Mouse (Mus musculus) 3134 (cell line): ENCODE results near the gene Ptprr.

Source experiments
- DNase-seq: peaks from one replicate; pipeline ENCODE4 v3.0.0-alpha.2; 2011; ENCODE audit warnings: low spot score; ENCODE audit not compliant: insufficient read length; ENCODE audit errors: extremely low read depth

Ptprr gene

DNA sequence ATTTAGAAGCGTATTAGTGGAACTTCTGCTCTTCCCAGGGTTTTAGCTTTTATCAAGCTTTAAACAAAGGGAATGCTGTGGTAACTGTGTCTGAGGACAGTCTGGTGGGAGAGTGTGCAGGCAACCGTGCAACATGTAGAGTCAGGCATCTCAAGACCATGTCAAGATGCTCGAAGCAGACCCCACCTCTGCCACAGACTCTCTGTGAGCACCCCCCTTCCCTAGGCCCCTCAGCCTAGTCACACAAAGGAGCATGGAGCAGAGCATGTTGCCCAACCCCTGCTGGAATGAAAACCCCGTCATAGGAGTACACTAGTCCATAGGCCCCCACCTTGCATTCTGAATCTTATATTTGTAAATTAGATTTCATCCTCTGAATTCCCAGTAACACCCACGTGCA is 243.5 kb downstream of the Ptprr start:
- no peak for DNase-seq

DNA sequence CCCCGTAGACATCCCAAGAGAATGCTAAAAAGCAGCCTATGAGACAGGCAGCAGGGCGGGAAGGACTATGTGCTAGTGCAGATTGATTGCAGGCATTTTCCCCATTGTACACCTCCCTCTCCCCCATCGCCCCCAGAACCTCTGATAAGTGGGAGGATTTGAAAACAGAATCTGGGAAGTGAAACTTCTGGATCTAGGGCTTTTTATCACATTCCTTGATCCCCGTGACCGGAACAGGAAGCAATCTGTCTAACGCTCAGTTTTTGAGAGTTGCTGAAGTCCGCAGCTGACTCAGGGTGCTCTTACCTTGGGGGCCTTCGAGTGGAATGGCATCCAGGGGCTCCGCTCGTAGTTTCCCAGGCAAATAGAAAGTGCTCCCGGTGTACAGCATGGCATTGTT is 246.5 kb downstream of the Ptprr start:
- no peak for DNase-seq

DNA sequence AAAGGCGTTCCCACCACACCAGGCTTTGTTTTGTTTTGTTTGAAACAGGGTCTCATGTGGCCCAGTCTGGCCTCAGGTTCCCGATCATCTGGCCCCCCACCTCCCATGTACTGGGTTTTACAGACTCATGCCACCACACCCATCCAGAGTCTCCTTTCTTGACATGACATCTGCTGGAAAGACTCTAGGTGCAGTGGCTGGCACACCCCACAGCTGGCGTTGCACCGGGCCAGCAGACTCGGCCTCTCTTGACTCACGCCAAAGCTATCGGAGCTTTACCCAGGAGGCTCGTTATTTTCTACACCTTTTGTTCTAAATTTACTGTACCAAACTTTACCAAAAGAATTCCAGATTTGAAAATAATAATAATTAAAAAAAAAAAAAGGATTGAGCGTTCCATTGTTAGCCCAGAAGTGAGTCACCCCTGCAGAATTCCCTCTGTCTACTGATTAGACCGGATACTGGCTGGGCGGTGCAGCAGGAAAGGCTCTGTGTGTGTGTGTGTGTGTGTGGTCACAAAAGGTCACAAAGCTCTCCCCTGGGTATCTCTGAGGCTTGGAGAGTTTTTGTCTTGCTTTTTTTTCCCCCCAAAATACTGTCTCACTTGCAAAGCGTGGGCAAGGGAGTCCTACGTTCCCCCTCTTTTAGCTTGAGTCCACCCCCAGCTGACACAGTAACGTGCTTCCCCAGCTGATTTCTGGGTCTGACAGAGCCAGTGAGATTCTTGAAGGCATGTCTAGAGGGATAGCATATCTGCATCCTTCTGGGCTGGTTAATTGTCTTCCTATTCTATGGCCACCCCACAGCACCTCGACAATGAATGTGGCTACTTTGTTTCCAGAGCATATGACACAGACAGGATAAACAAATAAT is 248.8 kb downstream of the Ptprr start:
- DNase-seq = peak; percentile 48

DNA sequence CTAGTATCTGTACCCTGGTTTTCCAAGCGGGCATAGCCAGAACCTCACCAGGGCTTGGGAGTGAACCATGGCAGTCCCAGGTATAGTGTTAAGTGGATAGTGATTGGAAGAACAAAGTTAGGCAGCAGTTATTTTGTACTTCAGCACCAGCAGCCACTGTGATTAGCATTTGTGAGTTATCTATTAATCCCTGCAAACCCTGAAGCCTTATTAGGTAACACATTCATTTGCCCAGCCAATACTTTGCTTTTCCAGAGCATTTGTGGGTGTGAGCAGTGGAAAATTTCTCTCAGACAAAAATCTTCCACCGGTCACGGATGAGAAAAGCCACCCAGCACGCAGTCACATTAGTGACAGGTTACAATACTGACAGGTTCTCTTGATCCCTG is 249.4 kb downstream of the Ptprr start:
- no peak for DNase-seq

DNA sequence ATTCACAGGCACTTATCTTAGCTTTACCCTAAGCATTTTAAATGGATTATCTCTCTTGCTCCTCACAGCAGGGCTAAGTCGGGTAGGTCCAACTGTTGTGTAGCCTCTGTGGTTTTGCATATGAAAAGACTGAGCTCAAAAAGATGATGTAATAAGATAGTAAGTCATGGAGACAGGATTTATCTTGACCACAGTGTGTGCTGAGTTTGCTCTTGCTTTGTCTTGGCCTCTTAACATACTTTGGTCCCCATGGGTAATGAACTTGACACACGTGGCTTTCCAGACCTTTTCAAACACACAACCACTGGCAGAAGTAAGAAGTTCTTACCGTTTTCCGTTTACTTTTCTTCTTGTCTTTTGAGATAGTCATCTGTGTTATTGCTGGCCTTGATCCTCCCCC is 250.3 kb downstream of the Ptprr start:
- peak; percentile 19 for DNase-seq

DNA sequence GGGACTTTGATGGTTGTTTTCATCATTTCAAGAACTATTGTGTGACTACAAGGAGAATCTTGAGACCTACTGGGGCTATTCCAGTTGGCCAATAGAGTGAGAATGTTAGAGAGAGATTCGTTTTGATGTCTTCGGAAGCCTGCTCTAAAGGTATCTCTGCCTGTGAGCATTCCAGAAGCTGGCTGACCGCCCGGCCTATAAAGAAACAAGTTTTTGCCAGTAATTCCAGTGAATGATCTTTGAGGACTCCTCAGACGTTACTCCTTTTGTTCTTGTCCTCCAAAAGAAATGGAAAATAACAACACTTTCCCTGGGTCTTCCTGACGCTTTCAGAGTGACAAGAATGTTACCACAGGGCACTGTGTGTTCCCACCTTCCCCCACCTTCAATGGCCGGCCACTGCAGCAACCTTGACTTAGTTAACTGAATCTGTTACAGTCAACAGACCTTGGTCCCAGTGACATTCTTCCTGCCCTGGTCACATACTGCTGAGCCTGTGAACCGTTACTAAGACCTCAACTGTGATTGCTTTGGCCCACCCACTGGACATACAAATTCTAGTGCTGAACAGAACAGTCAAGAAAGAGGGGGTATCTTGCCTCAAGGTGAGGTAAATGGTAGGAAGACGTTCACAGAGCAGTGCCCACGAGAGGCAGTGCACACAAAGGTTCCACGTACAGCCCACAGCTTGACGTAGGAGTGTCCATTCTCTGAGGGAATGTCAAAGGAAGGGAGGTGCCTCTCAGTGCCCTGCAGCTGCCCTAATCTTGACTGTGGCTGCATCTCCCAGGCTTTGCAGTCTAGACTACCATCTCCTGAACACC is 252.8 kb downstream of the Ptprr start:
- no peak for DNase-seq

DNA sequence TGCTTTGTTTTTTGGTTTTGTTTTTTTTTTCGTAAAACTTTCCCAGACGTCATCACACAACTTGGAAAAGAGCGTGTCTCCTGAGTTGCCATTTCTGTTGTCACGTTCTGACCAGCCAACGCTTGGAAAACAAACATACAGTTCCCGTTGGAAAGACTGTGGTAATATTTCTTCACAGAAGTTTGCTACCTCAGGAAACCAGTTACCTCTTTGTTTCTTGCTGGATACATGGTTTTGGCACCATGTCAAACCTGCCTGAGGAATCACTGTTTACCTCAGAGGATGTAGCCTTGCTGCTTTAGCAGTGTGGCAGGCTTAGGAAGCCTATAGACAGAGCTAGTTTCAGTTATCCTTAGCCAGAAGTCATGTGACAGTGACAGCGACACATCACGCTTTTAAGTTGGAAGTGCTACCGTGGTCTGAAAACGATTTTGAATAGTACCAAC is 253.5 kb downstream of the Ptprr start:
- no peak for DNase-seq

DNA sequence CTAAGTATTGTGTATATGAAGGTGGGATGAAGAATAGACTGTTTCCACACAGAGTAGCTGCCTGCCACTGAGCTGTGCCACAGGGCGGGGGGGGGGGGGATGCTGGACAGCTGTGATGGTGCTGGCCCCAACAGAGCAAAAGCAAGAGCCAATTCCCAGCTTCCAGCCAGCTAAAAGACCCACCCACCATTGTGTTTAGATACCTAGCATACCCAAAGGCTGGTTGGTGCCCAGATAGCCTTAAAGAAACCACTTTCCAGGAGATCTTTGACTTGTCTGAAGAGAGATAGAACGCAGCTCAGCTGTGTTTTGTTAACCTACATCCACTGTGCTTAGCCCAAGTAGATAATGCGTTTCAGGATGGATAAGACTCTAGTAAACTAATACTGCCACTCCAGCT is 254.1 kb downstream of the Ptprr start:
- no peak for DNase-seq

DNA sequence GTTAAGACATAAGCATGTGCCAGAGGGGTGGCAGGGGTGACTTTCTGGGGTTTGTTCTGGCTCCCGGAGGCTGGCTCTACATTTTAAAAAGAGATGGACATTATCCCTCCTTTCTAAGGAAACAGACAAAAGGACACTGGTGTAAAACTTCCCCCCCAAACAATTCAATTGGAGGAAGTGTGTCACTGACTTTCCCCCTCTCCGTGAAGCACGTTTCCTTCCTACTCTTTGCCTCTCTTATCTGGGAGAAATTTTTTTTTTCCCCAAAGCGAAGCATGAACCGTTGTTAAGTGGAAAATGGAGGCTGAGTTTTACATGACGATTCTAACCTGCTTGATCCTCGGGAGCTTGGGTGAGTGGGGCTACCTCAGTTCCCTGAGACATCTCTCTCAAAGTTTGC is 257.3 kb downstream of the Ptprr start, which contains the start of gene Ptprb:
Gene Ptprb (plus strand): TSS at position 244 of the 400 bp plus-strand sequence.
- DNase-seq = no peak

DNA sequence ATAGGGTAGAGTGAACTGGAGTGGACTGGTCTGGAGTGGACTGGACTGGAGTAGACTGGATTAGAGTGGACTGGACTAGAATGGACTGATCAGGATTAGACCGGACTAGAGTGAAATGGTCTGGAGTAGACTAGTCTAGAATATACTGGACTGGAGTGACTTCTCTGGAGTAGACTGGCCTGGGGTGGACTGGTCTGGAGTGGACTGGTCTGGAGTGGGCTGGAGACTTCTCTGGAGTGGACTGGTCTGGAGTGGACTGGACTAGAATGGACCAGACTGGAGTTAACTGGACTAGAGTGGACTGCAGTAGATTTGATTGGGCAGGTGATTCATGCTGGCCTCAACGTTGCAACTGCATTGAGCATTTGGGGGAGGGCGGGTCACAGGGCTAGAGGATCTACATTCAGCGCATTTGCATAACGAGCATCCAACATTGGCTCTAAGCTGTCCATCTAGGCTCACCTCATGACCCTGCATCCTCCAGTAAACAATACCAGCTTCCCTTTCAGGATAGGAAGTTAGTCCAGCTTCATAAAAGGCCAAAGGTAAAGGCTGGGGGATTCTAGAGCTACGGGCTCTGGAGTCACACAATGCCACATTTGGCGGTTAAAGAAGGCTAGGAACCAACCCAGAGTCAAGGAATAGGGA is 268.8 kb downstream of the Ptprr start:
- DNase-seq = no peak

DNA sequence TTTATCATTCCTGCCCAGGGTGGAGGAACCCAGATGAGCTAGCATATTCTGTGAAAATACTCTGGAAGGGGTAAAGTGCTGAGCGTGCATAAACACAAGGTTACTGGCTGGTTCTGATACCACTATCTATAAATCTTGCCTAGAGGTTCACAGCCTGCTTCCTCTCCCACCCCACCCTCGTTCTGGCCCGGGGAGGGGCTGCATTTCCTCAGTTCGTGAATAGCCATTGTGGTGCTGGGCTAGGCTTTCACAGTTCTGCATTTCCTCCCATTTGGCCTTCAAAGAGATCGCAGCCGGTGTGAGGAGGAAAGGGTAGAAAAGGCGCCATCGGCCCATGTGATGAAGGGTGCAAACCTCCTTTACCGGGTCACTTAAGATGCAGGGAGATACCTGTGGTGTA is 270.1 kb downstream of the Ptprr start:
- DNase-seq = no peak

DNA sequence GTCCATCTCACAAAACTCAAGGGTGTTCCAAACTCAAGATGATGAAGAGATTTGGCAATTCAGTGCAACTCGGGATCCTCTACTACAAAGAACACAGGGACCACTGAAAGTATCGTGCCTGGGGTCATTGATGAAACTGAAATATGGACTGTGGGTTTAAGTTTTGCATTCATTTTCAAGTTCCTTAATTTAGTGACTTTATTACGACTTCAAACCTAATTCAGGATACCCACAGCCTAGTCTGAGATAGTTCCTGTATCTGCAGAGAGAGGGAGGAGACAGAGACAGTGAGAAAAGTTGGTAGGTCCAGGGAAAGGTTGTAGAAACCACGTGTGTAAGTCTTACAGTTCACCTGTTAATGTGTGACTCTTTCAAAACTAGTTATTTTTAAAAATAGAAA is 272.5 kb downstream of the Ptprr start:
- no peak for DNase-seq

DNA sequence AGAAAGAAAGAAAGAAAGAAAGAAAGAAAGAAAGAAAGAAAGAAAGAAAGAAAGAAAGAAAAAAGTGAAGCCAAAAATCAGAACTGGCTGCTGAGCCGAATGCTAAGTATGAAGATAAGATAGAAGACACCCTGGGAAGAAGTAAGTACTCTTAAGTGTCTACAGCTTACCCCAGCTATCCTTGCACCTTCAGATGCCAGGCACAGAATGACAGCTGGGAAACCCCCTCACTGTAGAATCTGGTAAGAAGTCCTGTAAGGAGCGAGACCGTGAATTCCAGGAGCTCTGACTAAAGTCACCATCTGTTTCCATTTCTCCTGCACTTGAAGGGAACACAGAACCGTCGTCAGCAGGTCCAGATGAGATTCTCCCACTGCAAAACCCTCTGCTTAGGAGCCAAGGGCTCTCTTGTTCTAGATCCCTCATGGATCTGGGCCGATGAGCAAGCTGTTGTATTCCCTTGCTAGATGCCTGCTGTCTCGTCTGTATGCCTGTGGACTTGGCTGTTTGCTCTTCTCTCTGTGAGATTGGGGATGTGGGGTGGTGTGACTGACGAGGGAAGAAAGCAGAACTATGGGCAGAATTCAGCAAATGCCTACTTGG is 273.2 kb downstream of the Ptprr start:
- no peak for DNase-seq

DNA sequence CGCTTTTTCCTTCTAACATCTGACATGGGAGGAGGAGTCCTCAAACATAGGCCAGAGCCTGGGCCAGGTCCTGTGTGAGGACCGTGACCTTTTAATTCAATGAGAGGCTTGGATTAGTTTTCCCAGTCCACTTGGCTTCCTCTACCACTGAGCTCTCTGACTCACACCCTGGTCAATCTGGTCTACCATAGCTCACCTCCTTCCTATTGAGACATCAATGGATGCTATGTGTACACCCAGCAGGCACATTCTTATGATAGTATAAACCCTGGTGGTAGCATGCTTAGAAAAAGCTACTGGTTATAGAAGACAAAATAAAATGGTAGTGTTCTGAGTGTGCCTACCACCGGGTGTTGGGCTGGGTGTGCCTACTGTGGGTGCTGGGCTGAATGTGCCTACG is 278.4 kb downstream of the Ptprr start:
- DNase-seq = no peak

DNA sequence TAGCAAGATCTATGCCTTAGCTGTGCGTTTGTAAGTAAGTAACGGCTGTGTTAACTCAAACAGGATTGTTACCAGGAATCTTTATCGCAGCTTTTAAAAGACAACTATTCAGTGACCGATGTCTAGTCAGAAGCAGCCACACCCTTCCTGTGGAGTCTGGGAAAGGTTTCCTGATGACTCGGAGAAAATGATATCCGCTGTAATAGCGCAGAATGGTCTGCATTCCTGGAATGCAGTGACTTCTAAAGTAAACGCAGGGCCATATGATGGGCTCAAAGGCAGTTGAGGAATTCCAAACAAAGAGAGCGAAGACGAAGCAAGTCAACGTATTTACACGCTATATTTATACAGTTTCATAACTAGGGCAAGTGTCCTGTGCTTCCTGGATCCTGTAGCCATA is 279.8 kb downstream of the Ptprr start:
- DNase-seq = no peak

DNA sequence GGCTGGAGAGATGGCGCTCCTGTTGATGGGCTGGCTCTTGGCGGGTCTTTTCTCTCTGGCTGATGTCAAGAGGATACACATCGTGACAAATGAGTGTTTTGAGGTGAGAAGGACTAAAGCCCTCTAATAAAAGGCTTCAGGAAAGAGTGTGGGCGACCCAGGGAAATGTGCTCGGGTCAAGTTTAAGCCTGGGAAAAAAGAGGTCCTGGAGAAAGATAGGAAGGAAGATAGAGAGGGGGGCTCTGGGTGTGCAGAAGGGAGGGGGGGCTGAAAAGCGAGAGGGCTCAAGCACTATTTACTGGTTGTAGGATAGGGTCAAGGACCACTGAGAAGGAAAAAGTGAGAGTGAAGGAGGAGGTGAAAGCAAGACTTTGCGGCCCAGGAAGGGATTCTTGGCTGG is 282.8 kb downstream of the Ptprr start:
- DNase-seq = no peak

DNA sequence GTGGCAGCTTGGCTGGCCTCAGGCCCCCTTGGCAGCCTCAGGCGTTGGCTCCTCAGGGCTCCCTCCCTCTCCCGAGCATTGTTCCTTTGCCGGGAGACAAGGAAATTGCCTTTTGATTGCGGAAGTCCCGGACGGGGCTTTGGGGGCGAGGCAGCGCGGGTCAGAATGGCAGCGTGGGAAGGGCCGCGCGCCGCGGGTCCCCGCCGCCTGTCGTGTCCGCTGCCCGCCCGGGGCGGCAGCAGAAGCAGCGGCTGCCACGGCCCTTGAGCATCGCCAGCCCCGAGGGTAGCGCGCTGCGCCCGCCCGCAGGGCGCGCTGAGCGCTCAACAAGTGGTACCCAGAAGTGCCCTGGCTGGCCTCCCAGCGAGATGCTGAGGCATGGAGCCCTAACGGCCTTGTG is 283.2 kb downstream of the Ptprr start:
- no peak for DNase-seq

DNA sequence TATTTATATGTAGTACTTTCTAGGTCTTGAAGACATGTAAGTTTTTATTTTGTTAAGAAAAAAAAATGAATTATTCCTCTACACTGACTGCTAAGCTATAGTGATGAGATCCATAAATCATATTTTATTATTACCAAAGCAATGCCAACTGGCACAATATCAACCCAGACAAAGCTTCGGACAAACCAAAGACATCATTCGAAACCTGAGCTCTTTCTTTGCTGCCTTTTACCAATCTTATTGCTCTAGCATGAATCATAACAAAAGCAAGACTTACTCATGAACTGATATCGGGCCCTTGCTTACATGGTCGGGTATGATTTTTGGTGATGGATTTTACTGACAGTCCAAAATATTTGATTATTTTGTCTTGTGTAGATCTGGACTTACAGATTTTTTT is 286.3 kb downstream of the Ptprr start:
- DNase-seq = no peak

DNA sequence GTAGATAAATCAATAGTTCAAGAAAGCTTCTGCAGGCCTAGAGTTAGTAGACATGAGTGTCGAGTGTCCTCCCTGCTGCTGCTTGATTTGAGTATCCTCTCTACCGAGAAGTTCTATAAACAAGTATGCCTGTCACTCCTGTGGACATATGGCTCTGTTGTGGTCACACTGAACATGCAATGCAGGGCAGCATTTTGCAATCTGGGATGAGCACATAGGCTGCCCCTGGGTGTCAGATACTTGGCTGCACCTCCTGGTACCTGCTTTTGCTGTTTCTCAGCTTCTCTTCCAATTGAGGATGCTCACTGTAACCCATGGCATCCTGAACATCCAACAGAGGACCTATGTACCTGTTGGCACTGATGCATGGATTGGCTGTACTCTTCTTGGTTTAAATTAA is 291.4 kb downstream of the Ptprr start:
- DNase-seq = no peak

DNA sequence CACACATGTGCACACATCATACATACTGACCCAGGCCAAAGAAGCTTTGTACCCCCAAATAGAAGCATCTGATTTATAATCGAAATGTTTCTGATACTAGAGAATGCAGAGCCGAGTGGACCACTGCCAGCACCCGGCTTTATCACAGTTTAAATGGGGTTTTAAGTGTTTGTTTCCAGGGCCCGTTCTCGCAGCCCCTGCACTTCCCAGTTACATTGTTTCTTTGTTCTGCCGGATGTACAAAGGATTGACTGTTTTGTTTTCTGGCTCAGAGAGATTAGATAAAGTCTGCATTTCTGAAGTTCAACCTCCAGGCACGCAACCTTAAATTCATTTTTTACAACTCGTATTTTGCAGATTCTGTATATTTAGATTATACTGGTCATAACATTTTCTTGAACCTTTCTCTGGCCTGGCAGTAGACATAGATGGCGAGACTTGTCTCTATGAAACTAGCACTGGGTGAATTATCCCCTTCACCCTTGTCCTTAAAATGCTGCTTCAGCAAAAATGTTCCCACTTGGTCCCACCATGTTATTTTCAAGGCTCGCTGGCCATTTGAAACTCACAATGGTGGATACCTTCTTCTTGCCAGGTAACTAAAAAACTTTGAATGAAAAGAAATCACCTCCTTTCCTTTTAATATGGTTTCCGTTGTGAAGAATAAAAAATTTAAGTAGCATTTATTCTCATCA is 292.6 kb downstream of the Ptprr start:
- no peak for DNase-seq
